Mouse (Mus musculus): ENCODE data around the gene Map3k20. TPM values are rescaled to one million over a fixed set of nuclear protein-coding genes. Genes with fewer than 3 reads are reported as not detected.

Map3k20 gene
- polyA plus RNA-seq, 2 experiments = 5.6 to 7.5 TPM

- Histone ChIP-seq H3K4me1 (replicated peaks; ENCODE audit: control insufficient read depth in 2 of 2, insufficient read depth in 2 of 2, low read length in 1 of 2) (peaks cover 18 to 38% of the 10 kb centered on the region in 2 experiments), H3K9me3 (ENCODE audit: control insufficient read depth, low read length) (no peaks in the 10 kb centered on the region), H3K9ac (replicated peaks) (peak overlapping the region; percentile 91), H3K4me3 (ENCODE audit: insufficient read depth in 1 of 2, low read depth in 2 of 2, low read length in 2 of 2) (peak overlapping the region; percentile 78 to 89), H3K27ac (no peak overlapping the region; the same call in none of the 2 replicates), H3K27me3 (ENCODE audit: control insufficient read depth, insufficient read depth, low read length) (no peaks in the 10 kb centered on the region), H3K4me2 (ENCODE audit: low read depth) (peak overlapping the region; percentile 95), H3K36me3 (replicated peaks; ENCODE audit: control insufficient read depth, insufficient read depth, low read depth) (peaks cover 34% of the 10 kb centered on the region)
- DNase-seq (ENCODE audit: low read depth in 3 of 3, low spot score in 3 of 3) (no peak), ATAC-seq (ENCODE audit: insufficient read depth) (no peak)
- WGBS (ENCODE audit: insufficient replicate concordance) = 3% methylated on average over 11 of the region's 11 CpGs
- TF ChIP-seq CTCF (IDR thresholded peaks at IDR 0.05; ENCODE audit: low read depth) = no peak
- TF ChIP-seq EP300 (IDR thresholded peaks at IDR 0.05; ENCODE audit: low read depth) = no peak
Observed at GRCm38 (mm10) chr2:72477221-72477620, 191.8 kb downstream of the Map3k20 start.

GRCm38 (mm10) chr2:72478176-72478575, 192.7 kb downstream of the Map3k20 start:
- Histone ChIP-seq H3K4me2 (ENCODE audit: low read depth) (peak overlapping the region; percentile 95), H3K4me1 (replicated peaks; ENCODE audit: control insufficient read depth in 2 of 2, insufficient read depth in 2 of 2, low read length in 1 of 2) (peaks cover 18 to 35% of the 10 kb centered on the region in 2 experiments), H3K9me3 (ENCODE audit: control insufficient read depth, low read length) (no peaks in the 10 kb centered on the region), H3K36me3 (replicated peaks; ENCODE audit: control insufficient read depth, insufficient read depth, low read depth) (peaks cover 43% of the 10 kb centered on the region), H3K27ac (no peak overlapping the region), H3K4me3 (ENCODE audit: insufficient read depth in 1 of 2, low read depth in 2 of 2, low read length in 2 of 2) (peak overlapping the region; percentile 31 to 78), H3K27me3 (ENCODE audit: control insufficient read depth, insufficient read depth, low read length) (no peaks in the 10 kb centered on the region), H3K9ac (replicated peaks) (peak overlapping the region; percentile 91)
- ATAC-seq (ENCODE audit: insufficient read depth) = no peak
- no peak for DNase-seq (ENCODE audit: low read depth in 3 of 3, low spot score in 3 of 3)
- 68% methylated on average over 4 of the region's 4 CpGs for WGBS (ENCODE audit: insufficient replicate concordance)
- TF ChIP-seq CTCF (IDR thresholded peaks at IDR 0.05; ENCODE audit: low read depth) (no peak), EP300 (IDR thresholded peaks at IDR 0.05; ENCODE audit: low read depth) (no peak)

GRCm38 (mm10) chr2:72478921-72479320, 193.5 kb downstream of the Map3k20 start:
- H3K36me3 ChIP-seq (replicated peaks; ENCODE audit: control insufficient read depth, insufficient read depth, low read depth) = peaks cover 50% of the 10 kb centered on the region
- H3K4me2 ChIP-seq (ENCODE audit: low read depth) = peak overlapping the region; percentile 95
- DNase-seq (ENCODE audit: low read depth in 3 of 3, low spot score in 3 of 3) = no peak
- peaks cover 17 to 31% of the 10 kb centered on the region in 2 experiments for H3K4me1 ChIP-seq (replicated peaks; ENCODE audit: control insufficient read depth in 2 of 2, insufficient read depth in 2 of 2, low read length in 1 of 2)
- 78% methylated on average over 13 of the region's 13 CpGs for WGBS (ENCODE audit: insufficient replicate concordance)
- H3K27ac ChIP-seq = no peak overlapping the region
- H3K9me3 ChIP-seq (ENCODE audit: control insufficient read depth, low read length) = no peaks in the 10 kb centered on the region
- no peaks in the 10 kb centered on the region for H3K27me3 ChIP-seq (ENCODE audit: control insufficient read depth, insufficient read depth, low read length)
- TF ChIP-seq CTCF (IDR thresholded peaks at IDR 0.05; ENCODE audit: low read depth) (no peak), EP300 (IDR thresholded peaks at IDR 0.05; ENCODE audit: low read depth) (no peak)
- 0 out of 4 replicates have a peak overlapping the region, but pooled peaks of 1 of the 2 experiments have one; percentile 1 for H3K4me3 ChIP-seq (ENCODE audit: insufficient read depth in 1 of 2, low read depth in 2 of 2, low read length in 2 of 2)
- ATAC-seq (ENCODE audit: insufficient read depth) = no peak
- peak overlapping the region; percentile 21; the same call in 1 of the 2 replicates for H3K9ac ChIP-seq (replicated peaks)

GRCm38 (mm10) chr2:72479818-72480217, 194.4 kb downstream of the Map3k20 start:
- no peak overlapping the region for H3K9ac ChIP-seq (replicated peaks)
- no peaks in the 10 kb centered on the region for H3K9me3 ChIP-seq (ENCODE audit: control insufficient read depth, low read length)
- no peak for TF ChIP-seq EP300 (IDR thresholded peaks at IDR 0.05; ENCODE audit: low read depth)
- TF ChIP-seq CTCF (IDR thresholded peaks at IDR 0.05; ENCODE audit: low read depth) = no peak

GRCm38 (mm10) chr2:72491650-72492049, 206.2 kb downstream of the Map3k20 start:
- DNase-seq (ENCODE audit: low read depth in 3 of 3, low spot score in 3 of 3) = no peak
- Histone ChIP-seq H3K9ac (replicated peaks) (no peak overlapping the region), H3K27ac (no peak overlapping the region), H3K4me1 (replicated peaks; ENCODE audit: control insufficient read depth in 2 of 2, insufficient read depth in 2 of 2, low read length in 1 of 2) (peaks cover 0 to 5% of the 10 kb centered on the region in 2 experiments; a peak in 2 of 4 replicates), H3K9me3 (ENCODE audit: control insufficient read depth, low read length) (no peaks in the 10 kb centered on the region), H3K4me3 (ENCODE audit: insufficient read depth in 1 of 2, low read depth in 2 of 2, low read length in 2 of 2) (no peak overlapping the region), H3K4me2 (ENCODE audit: low read depth) (no peak overlapping the region), H3K36me3 (replicated peaks; ENCODE audit: control insufficient read depth, insufficient read depth, low read depth) (peaks cover 5% of the 10 kb centered on the region; the same call in 1 of the 2 replicates), H3K27me3 (ENCODE audit: control insufficient read depth, insufficient read depth, low read length) (no peaks in the 10 kb centered on the region)
- no peak for ATAC-seq (ENCODE audit: insufficient read depth)
- TF ChIP-seq EP300 (IDR thresholded peaks at IDR 0.05; ENCODE audit: low read depth) (no peak), CTCF (IDR thresholded peaks at IDR 0.05; ENCODE audit: low read depth) (no peak)
- 50% methylated on average over 7 of the region's 7 CpGs for WGBS (ENCODE audit: insufficient replicate concordance)

More at GRCm38 (mm10) chr2:72479818-72480217, 194.4 kb downstream of the Map3k20 start:
- Histone ChIP-seq H3K4me3 (ENCODE audit: insufficient read depth in 1 of 2, low read depth in 2 of 2, low read length in 2 of 2) (no peak overlapping the region), H3K27me3 (ENCODE audit: control insufficient read depth, insufficient read depth, low read length) (no peaks in the 10 kb centered on the region), H3K4me1 (replicated peaks; ENCODE audit: control insufficient read depth in 2 of 2, insufficient read depth in 2 of 2, low read length in 1 of 2) (peaks cover 12 to 23% of the 10 kb centered on the region in 2 experiments), H3K36me3 (replicated peaks; ENCODE audit: control insufficient read depth, insufficient read depth, low read depth) (peaks cover 59% of the 10 kb centered on the region), H3K4me2 (ENCODE audit: low read depth) (peak overlapping the region; percentile 28; the same call in 1 of the 2 replicates), H3K27ac (no peak overlapping the region)
- DNase-seq (ENCODE audit: low read depth in 3 of 3, low spot score in 3 of 3) (no peak), ATAC-seq (ENCODE audit: insufficient read depth) (no peak)
- WGBS (ENCODE audit: insufficient replicate concordance) = 76% methylated on average over 9 of the region's 9 CpGs

Other genes starting within 250 kb of the Map3k20 start
- 39.9 and 45.0 TPM in 2 replicates for gene Cdca7, start 190.5 kb downstream of the Map3k20 start, polyA plus RNA-seq (2012; rRNA removed)
- gene Cdca7, start 190.5 kb downstream of the Map3k20 start, polyA plus RNA-seq (2014; fragmentation: Nextera tagmentation; extraction: Ambion mirVana) = 45.2 and 48.9 TPM in 2 replicates

All from liver, embryonic 14.5 days (tissue).